Mouse (Mus musculus): ENCODE measurements at regions not wholly inside any gene's neighbourhood (a gene's known extent, or its start where the extent isn't known, plus 50 kb on each side); places are given as distances from the start of the nearest gene placed in this dataset.

DNA sequence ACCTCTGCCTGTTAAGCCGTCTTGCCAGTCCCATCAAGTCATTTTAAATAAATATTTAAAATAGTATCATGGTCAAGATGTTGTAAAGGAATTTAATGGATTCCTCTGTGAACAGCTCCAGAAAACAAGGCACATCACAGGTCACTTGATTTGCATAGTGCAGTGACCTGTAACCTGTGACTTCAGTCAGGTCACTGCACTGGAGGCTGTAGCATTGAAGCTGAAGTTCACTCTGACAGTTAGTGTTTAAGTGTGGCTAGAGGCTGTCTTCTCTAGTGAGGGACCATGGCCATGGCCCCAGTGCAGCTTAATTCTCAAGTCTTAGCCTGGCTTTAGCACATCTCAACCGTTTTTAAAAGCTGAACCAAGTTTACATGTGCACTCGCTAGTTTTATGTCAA, 68.1 kb upstream of the Ercc4 start:
- DNase-seq (ENCODE audit: low read depth) = no peak

DNA sequence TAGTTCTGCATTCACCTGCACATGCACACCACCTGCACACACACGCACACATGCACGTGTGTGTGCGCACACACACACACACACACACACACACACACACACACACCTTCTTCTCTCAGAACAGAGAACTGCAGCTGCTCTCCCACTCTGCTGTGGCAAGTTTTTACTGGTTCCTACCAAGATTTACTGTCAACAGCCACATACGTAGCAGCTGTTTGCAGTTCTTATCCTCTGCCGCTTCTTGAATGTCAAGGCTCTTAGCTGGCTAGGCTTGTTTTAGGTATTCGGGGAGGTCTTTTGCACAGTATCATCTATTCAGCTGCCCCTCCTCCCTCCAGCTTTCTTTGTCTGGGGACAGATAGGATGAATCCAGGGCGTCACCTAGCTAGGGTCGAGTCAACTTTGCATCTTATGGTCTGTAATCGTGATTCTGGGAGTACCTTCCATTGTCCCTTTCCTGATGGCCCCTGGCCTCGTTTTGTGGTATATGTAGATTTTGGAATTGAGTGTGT, 64.3 kb upstream of the Ercc4 start:
- no peak for DNase-seq (ENCODE audit: low read depth)

DNA sequence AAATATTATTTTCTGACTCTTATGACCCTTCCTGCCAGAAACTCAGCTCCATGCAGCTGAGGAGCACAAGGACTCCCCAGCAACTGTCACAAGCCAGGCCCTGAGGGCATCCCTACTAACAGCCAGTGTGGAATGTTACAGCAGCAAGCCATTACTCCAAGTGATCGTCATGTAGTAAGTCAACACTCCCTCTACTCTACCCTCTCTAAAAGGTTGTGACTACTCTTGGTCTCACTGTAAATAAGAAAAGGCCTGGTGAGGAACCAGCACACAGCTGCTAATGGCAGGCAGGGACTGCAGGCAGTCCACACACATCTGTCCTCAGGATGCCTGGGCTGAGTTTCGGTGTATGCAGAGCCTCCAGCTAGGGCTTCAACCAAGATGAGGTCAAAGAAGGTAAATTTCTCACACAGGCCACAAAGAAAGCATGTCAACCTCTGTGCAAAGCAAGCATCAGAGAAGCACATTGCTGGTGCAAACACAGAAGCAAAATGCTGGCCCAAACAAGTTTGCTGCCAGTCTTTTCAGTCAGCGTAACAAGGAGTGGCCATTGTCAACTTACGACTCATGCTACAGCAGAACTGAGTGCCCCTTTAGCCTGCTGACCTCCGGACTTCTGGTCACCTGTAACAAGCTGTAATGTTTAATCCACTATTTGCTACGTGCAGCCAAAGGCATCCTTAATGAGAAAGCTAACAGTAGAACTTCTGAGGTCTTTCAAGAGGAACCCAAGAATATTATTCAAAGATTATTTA, 62.9 kb upstream of the Ercc4 start:
- DNase-seq (ENCODE audit: low read depth) = no peak

DNA sequence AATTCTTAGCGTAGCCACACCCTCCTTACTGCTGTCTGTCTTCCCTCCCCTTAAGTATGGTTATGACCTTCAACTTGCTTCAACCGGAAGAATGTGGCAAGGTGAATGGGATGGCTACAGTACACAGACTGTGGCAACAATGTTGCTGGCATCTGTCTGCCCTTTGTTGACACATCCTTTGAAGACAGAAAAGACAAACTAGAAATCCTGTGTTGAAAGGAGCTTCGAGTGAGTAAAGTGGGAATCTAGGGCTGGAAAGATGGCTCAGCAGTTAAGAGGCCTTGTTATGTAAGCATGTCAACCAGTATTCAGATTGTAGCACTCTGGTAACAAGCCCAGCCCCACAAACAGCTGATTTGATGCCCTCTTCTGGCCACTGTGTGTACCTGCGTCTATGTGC, 60.2 kb upstream of the Ercc4 start:
- DNase-seq (ENCODE audit: low read depth) = no peak

DNA sequence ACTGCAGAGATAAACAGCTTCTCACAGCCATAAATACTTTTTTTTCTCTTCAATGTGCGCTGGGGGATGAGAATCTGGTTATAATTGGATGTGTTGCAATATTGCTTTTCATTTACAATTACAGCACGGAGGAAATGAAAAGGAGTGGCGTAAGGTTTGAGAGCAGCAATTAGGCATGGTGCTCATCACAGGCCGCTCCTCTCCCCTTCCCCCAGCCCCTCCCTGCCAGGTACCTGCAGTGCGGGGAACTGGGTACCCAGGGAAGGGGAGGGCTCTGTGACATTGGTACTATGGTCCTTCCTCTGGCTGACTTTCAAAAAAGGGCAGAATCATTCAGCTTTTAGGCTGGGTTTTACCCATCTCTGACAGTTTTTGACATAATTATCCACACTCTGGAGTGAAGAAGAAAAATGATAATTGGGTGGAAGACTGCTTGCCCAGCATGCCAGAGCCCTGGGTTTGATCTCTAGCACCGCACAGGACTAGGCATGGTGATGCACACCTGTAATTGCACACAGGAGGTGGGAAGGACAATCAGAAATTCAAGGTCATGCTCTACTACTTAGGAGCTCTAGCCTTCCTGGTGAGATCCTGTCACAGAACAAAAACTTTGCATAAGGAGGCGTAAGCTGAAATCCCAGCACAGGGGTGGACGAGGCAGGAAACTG, 59.1 kb upstream of the Ercc4 start:
- no peak for DNase-seq (ENCODE audit: low read depth)

DNA sequence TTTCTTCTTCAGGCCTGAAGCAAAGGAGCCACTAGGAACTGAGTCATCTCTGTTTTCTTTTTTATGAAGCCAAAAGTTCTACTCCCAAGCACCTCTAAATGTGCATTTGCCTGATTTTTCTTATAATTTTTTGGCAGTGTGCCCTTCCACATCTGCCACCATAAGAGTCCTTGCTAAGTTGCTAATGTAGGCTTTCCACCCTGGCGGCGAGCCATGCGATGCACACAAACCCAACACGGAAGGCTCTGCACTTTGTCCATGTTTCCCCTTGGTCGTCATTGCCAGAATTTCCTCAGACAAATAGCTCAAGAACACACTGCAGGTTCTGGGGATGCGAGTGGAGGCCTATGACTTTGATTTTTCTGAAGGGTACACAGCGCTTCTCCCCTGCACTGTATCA, 54.5 kb upstream of the Ercc4 start:
- DNase-seq (ENCODE audit: low read depth) = no peak
